Mouse (Mus musculus) liver, embryonic 12.5 days (tissue): Measurements from ENCODE around the gene Macrod2. TPM values are rescaled to one million over a fixed set of nuclear protein-coding genes. Genes with fewer than 3 reads are reported as not detected.

Experiments
- ATAC-seq: fragments of 200-750 bp; cut with Nextera tagmentation; 2 replicates; pipeline ENCODE4 v1.8.0; 2017; ENCODE audit warnings: moderate number of reproducible peaks, mild to moderate bottlenecking, moderate library complexity
- H3K27ac ChIP-seq: fragments of 300-500 bp; sonication (generic); 2 replicates; pipeline ENCODE4 v1.5.1; 2016; ENCODE audit warnings: mild to moderate bottlenecking
- H3K27me3 ChIP-seq: fragments of 300-500 bp; sonication (generic); replicated peaks from 2 replicates; pipeline ENCODE4 v1.6.1; 2016; ENCODE audit warnings: mild to moderate bottlenecking, moderate library complexity
- H3K36me3 ChIP-seq: fragments of 300-500 bp; sonication (generic); 2 replicates; pipeline ENCODE4 v1.6.1; 2016; ENCODE audit warnings: mild to moderate bottlenecking, moderate library complexity
- H3K4me1 ChIP-seq: fragments of 300-500 bp; sonication (generic); 2 replicates; pipeline ENCODE4 v1.6.1; 2016
- H3K4me2 ChIP-seq: fragments of 300-500 bp; sonication (generic); 2 replicates; pipeline ENCODE4 v1.6.1; 2016; ENCODE audit warnings: mild to moderate bottlenecking, moderate library complexity
- H3K4me3 ChIP-seq: fragments of 300-500 bp; sonication (generic); 2 replicates; pipeline ENCODE4 v1.5.1; 2016; ENCODE audit warnings: mild to moderate bottlenecking, moderate library complexity
- H3K9ac ChIP-seq: fragments of 300-500 bp; sonication (generic); 2 replicates; pipeline ENCODE4 v1.6.1; 2016; ENCODE audit warnings: mild to moderate bottlenecking, moderate library complexity
- H3K9me3 ChIP-seq: fragments of 300-500 bp; sonication (generic); replicated peaks from 2 replicates; pipeline ENCODE4 v1.6.1; 2016; ENCODE audit warnings: mild to moderate bottlenecking, moderate library complexity
- WGBS: fragments of 180-500 bp; shearing (Covaris S2); methylation state at CpG from one replicate; pipeline ENCODE4 v1.1.7; 2016; ENCODE audit not compliant: insufficient replicate concordance; 5-methylcytosine and 5-hydroxymethylcytosine counted together
- polyA plus RNA-seq: library from polyadenylated mRNA; unstranded; fragments of >200 nt; fragmentation: Nextera tagmentation; extraction: Ambion mirVana; gene quantifications from 2 replicates; pipeline ENCODE4 v1.2.1, GENCODE M21; 2016

The Macrod2 gene
- polyA plus RNA-seq, 1 experiment from 2014 or later = 11.3 TPM

DNA sequence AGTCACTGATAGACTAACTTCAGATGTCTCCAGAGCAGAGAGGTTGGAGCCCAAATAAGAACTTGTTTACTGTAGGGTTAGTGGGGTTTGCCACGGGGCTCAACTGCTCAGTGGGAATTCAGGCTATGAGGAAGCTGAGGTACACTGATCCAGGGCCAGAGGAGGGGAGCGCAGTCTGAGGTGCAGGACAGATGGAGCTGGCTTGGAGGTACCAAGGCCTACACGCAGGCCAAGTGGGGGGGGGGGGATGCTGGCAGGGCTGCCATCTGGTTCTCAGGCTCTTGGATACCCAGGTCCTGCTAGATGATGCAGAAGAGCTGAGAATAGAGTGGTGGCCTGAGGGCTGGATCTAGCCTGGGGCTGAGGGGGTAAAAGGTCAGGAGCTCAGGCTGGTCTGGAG lies 1931.6 kb downstream of the Macrod2 start:
- H3K4me3 ChIP-seq = no peak overlapping the region
- no peak overlapping the region for H3K4me2 ChIP-seq
- H3K4me1 ChIP-seq = no peaks in the 10 kb centered on the region
- ATAC-seq = no peak
- WGBS = 55% methylated on average over 3 of the region's 3 CpGs
- no peak overlapping the region for H3K27ac ChIP-seq
- H3K9me3 ChIP-seq = no peaks in the 10 kb centered on the region
- no peaks in the 10 kb centered on the region for H3K36me3 ChIP-seq
- H3K27me3 ChIP-seq = no peaks in the 10 kb centered on the region
- no peak overlapping the region for H3K9ac ChIP-seq

DNA sequence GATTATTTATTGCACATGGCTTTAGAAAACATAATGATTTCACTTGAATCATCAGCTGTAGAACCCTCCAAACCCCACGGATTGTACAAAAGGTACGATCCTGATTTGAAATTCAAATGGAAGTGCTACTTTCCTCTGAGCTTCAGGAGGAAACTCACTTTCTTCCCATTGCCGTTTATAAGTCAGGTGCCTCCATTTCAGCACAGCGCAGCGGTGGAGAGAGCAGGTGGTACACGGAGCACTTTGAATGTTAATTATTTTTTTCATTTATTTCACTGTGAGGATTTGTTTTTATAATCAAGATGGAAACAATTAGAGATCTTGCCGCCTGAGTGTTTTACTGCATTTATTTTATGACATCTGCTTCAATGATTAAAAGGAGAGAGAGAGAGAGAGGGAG lies 1934.7 kb downstream of the Macrod2 start:
- no peaks in the 10 kb centered on the region for H3K27me3 ChIP-seq
- WGBS = 57% methylated on average over 7 of the region's 7 CpGs

DNA sequence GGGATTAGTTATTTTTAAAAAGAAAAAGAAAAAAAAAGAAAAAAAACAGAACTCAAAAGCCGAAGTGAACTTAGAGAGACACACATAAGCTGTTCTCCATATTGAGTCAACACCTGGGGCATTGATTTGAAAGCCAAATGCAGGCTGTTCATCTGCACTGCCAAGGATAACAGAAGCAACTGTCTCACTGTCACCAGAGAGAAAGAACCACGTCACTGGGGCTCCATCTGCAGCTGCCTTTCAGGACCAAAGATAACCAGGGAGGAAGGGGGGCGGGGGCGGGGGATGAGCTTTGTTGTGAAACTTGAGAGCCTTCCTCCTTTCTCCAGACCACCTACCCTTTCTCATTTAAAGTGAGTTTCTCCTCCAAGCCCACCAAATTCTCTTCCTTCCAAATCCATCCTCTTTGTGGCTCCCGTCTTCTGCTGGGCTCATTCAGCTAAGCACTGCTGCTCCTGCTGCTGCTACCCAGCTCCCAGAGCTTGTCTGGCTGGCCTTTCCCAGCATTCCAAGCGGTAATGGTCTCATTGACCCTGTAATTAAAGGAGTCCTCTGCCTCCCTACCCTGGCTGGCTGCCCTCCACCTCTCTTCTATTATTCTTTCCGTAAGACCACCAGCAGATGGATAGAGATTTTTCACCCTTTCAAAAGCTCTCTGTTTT lies 1939.5 kb downstream of the Macrod2 start:
- 14% methylated on average over 7 of the region's 7 CpGs for WGBS
- ATAC-seq = no peak
- no peaks in the 10 kb centered on the region for H3K36me3 ChIP-seq
- H3K4me2 ChIP-seq = no peak overlapping the region
- no peaks in the 10 kb centered on the region for H3K9me3 ChIP-seq
- H3K4me3 ChIP-seq = no peak overlapping the region
- no peak overlapping the region for H3K9ac ChIP-seq
- no peaks in the 10 kb centered on the region for H3K4me1 ChIP-seq
- H3K27me3 ChIP-seq = no peaks in the 10 kb centered on the region
- H3K27ac ChIP-seq = no peak overlapping the region

More for the DNA sequence above, 1934.7 kb downstream of the Macrod2 start:
- Histone ChIP-seq H3K9ac (no peak overlapping the region), H3K36me3 (no peaks in the 10 kb centered on the region), H3K4me1 (no peaks in the 10 kb centered on the region), H3K27ac (no peak overlapping the region), H3K4me2 (no peak overlapping the region), H3K9me3 (no peaks in the 10 kb centered on the region), H3K4me3 (no peak overlapping the region)
- ATAC-seq = no peak

DNA sequence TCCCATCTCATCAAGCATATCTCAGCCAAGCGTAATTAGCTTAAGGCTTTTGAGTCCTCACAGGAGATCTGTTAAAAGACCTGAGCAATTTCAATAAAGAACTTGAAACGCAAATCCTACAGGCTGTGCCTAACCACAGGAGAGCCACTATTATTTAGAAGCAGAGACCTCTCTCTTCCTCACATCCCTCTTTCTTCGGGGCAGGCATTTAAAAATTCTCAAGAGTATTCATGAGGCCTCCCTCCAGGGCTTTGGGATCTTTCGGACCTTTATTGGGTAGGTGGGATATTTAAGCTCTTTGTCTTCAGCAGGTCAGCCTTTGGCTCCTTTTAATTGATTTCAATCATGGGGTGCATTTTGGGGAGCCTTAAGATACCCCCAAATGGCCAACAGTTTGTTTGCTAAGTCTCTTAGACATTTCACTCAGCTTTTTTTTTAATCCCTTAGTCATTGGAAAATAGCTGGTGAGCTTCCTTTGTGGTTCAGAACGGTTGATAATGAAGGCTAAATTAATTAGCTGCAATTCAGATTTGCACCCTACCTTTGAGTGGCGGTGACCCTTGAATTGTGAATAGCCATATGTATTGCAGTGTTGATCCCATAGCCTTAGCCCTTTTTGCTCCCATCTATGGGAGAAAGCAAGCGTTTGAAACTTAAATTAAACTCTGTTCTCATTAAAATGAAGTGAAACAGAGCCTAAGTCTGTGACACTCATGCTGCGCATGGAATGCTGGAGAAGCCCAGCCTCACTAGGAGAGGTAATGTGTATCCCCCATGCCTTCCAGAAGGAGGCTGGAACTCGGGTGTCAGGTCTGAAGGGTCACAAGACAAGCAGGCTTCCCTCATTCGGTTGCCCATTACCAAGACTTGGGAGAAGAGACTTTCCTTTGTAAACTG lies 1940.2 kb downstream of the Macrod2 start:
- no peaks in the 10 kb centered on the region for H3K4me1 ChIP-seq
- no peaks in the 10 kb centered on the region for H3K9me3 ChIP-seq
- H3K9ac ChIP-seq = no peak overlapping the region
- WGBS = 41% methylated on average over 10 of the region's 10 CpGs
- H3K27me3 ChIP-seq = no peaks in the 10 kb centered on the region
- no peak for ATAC-seq
- H3K27ac ChIP-seq = no peak overlapping the region
- H3K4me3 ChIP-seq = no peak overlapping the region
- H3K4me2 ChIP-seq = no peak overlapping the region
- no peaks in the 10 kb centered on the region for H3K36me3 ChIP-seq

DNA sequence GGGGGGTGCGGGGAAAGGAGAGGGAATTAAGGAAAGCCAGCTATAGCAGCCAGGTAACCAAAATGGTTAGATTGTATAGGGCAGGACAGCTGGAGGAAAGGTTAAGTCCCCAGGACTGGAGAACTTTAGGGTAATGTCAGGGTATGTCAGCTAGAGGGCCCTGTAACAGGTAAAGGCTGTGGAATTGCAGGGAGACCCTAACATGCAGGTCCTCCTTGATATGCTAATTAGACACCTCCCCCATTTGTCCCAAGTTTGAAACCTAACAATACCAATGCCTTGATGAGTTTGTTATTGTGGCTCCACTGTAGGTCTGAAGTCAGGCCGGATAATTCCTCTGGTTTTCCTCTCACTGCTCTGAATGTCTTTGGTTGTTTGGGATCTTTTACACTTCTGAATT lies 1948.9 kb downstream of the Macrod2 start:
- no peak for ATAC-seq
- no peaks in the 10 kb centered on the region for H3K4me1 ChIP-seq
- H3K27ac ChIP-seq = no peak overlapping the region
- no peak overlapping the region for H3K9ac ChIP-seq
- H3K4me3 ChIP-seq = no peak overlapping the region
- no peaks in the 10 kb centered on the region for H3K36me3 ChIP-seq
- WGBS = 43% methylated on average over 1 of the region's 2 CpGs
- no peaks in the 10 kb centered on the region for H3K9me3 ChIP-seq
- no peaks in the 10 kb centered on the region for H3K27me3 ChIP-seq
- H3K4me2 ChIP-seq = no peak overlapping the region

DNA sequence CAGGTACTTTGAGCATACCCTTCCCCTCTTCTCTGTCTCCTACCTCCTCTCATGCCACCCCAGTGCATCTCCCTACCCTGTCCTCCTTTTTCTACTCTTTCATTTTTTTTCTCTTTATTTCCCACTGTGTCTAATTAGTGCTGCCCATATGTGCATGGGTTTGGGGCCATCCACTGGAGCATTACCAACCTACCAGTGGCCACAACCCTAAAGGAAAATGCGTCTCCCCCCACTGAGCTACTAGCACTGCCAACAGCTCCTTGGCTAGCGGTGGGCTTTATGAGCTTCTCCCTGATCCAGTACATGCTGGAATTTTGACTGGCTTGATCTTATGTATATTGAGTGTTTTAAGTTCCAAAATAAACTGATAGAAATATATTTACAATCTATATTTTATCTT lies 1949.6 kb downstream of the Macrod2 start:
- Histone ChIP-seq H3K9me3 (no peaks in the 10 kb centered on the region), H3K4me1 (no peaks in the 10 kb centered on the region), H3K27ac (no peak overlapping the region), H3K4me2 (no peak overlapping the region), H3K4me3 (no peak overlapping the region), H3K36me3 (no peaks in the 10 kb centered on the region), H3K27me3 (no peaks in the 10 kb centered on the region), H3K9ac (no peak overlapping the region)
- ATAC-seq = no peak
- WGBS = 75% methylated on average over 2 of the region's 2 CpGs

DNA sequence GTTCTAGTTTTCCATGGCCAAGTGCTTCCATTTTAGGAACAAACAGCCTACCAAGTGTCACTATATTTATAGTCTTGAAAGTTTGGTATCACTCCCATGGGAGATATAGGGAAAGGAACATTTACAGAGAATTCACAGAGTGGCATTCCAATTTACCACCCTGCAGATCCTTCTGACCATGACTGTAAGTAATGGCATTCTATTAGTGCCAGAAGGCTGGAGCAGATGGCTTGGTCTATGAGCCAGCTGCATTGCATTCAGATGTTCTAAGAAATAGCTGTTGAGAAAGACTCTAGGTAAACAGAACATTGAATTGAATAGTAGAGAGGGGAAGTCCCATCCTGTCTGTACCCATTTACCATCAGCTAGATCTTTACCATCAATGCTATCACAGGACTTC lies 1954.7 kb downstream of the Macrod2 start:
- ATAC-seq = no peak
- no peaks in the 10 kb centered on the region for H3K27me3 ChIP-seq
- no peak overlapping the region for H3K27ac ChIP-seq
- H3K36me3 ChIP-seq = no peaks in the 10 kb centered on the region
- no peak overlapping the region for H3K4me2 ChIP-seq
- H3K9ac ChIP-seq = no peak overlapping the region
- H3K4me3 ChIP-seq = no peak overlapping the region
- no peaks in the 10 kb centered on the region for H3K9me3 ChIP-seq
- no peaks in the 10 kb centered on the region for H3K4me1 ChIP-seq

DNA sequence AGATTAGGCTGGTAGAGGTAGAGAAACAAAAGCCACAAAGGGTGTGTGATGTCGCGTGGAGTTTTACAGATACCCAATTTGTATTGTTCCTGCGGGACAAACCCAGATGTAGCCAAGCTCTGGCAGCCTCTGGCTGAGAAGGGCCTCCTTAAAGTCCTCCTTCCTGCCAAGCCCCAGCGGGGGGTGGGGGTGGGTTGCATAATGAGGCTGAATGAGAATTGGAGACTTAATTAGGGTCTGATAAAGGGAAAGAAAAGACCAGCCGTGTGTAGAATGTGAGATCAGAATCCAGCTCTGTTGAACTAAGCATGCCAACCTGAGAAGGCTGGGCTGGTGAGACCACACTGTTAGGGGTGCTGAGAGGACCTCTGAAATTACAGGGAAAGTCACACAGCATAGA lies 1967.8 kb downstream of the Macrod2 start:
- Histone ChIP-seq H3K27me3 (no peaks in the 10 kb centered on the region), H3K4me3 (no peak overlapping the region), H3K27ac (no peak overlapping the region), H3K4me2 (no peak overlapping the region), H3K9me3 (no peaks in the 10 kb centered on the region), H3K36me3 (no peaks in the 10 kb centered on the region), H3K9ac (no peak overlapping the region), H3K4me1 (no peaks in the 10 kb centered on the region)
- 17% methylated on average over 5 of the region's 5 CpGs for WGBS
- no peak for ATAC-seq

DNA sequence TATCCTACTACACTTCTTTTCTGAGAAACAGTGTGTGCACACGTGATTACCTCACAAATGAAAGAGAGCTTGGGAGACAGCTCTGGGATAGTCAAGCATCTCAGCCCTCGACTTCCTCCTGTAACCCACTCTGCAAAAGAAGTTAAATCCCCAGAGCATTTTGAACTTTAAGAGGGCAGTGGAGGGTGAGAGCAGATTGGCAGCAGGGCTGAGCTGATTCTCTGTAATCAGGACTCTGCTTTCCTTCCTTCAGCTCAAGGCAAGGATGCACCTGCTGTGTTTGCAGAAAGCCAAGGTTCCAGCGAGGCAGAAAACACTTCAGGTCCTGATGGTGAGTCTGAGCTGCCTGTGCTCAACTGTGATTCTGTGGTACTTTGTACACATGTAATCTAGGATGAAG lies 1978.9 kb downstream of the Macrod2 start:
- no peaks in the 10 kb centered on the region for H3K36me3 ChIP-seq
- H3K4me1 ChIP-seq = no peaks in the 10 kb centered on the region
- WGBS = 12% methylated on average over 3 of the region's 3 CpGs
- H3K4me2 ChIP-seq = no peak overlapping the region
- no peaks in the 10 kb centered on the region for H3K9me3 ChIP-seq
- no peak for ATAC-seq
- no peak overlapping the region for H3K9ac ChIP-seq
- H3K27ac ChIP-seq = no peak overlapping the region
- no peak overlapping the region for H3K4me3 ChIP-seq
- no peaks in the 10 kb centered on the region for H3K27me3 ChIP-seq

DNA sequence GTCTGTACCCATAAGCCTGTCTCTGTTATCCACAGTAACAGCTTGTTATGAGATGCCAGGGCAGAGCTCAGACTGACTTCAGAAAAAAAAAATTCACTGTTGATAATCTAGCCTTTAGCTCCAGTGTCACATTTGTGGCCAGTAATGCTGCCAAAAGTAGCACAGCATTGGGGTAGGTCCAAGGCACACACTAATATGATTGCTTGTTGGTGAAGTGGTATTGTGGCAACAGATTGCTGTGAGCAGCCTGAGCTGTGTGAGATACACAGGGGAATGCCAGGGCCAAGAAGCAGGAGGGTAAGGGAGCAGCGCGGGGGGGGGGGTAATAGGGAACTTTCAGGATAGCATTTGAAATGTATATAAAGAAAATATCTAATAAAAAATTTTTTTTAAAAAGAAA lies 1985.5 kb downstream of the Macrod2 start:
- no peaks in the 10 kb centered on the region for H3K27me3 ChIP-seq
- no peak overlapping the region for H3K4me2 ChIP-seq
- WGBS = 69% methylated on average over 2 of the region's 2 CpGs
- H3K27ac ChIP-seq = no peak overlapping the region
- ATAC-seq = no peak
- H3K9me3 ChIP-seq = no peaks in the 10 kb centered on the region
- H3K4me3 ChIP-seq = no peak overlapping the region
- H3K4me1 ChIP-seq = no peaks in the 10 kb centered on the region
- H3K9ac ChIP-seq = no peak overlapping the region
- no peaks in the 10 kb centered on the region for H3K36me3 ChIP-seq

DNA sequence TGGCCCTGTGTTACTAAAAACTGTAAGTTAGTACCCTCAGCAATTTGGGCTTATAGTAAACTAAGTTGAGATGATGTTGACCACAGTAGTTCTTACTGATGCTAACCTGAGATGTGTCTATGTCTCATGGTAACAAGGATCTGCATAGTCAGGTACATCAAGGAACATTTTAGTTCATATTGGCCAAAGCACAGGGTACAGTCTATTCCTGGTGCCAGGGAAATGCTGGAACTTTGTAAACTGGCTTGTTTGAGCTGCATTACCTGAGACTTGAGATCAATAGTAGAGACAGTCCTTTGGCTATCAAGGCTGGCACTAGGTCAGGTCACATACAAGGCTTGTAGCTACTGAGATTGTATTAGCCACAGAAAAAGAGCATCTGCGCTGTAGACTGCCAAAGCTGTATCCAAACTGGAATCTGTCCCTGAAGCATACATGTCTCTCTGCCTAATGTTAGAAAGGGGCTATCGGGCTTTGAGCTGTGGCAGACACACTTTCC lies 1986.0 kb downstream of the Macrod2 start:
- no peak overlapping the region for H3K4me2 ChIP-seq
- WGBS = 77% methylated on average over 2 of the region's 2 CpGs
- no peaks in the 10 kb centered on the region for H3K9me3 ChIP-seq

DNA sequence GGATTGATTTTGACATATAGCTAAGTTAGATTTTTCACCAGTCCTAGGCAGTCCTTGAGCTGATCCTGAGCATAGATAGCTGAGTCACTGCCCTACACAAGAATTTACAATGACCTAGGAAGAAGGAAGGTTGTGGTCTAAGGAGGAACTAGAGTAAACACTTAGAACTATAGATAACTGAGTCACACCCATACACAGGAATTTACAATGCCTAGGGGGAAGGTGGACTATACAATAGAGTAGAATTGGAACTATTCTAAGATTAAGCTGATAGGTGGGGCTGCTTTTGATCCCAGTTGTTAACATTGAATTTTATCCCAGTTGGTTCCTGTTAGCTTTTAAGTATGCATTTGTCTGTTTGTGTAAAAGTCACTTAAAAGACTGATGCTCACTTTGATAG lies 1998.4 kb downstream of the Macrod2 start:
- no peaks in the 10 kb centered on the region for H3K27me3 ChIP-seq
- H3K9ac ChIP-seq = no peak overlapping the region
- H3K27ac ChIP-seq = no peak overlapping the region
- no peaks in the 10 kb centered on the region for H3K9me3 ChIP-seq
- ATAC-seq = no peak
- no peaks in the 10 kb centered on the region for H3K4me1 ChIP-seq
- H3K4me3 ChIP-seq = no peak overlapping the region
- no peaks in the 10 kb centered on the region for H3K36me3 ChIP-seq
- H3K4me2 ChIP-seq = no peak overlapping the region

More for the DNA sequence above, 1986.0 kb downstream of the Macrod2 start:
- ATAC-seq = no peak
- Histone ChIP-seq H3K36me3 (no peaks in the 10 kb centered on the region), H3K4me1 (no peaks in the 10 kb centered on the region), H3K27me3 (no peaks in the 10 kb centered on the region), H3K9ac (no peak overlapping the region), H3K27ac (no peak overlapping the region), H3K4me3 (no peak overlapping the region)
